Mouse (Mus musculus) ES-Bruce4 (cell line): ENCODE measurements around the gene Cisd3.
A peak's percentile ranks its signal among the peaks of the same experiment; 100 is the strongest.

Source experiments
- CTCF ChIP-seq: IDR thresholded peaks from one replicate; pipeline ENCODE4 v1.8.1; 2011; ENCODE audit warnings: low read depth, low read length
- EP300 ChIP-seq: IDR thresholded peaks from 2 replicates; pipeline ENCODE4 v1.6.1; 2011; ENCODE audit warnings: low read depth, low read length; ENCODE audit not compliant: insufficient read depth
- POLR2A ChIP-seq: IDR thresholded peaks from one replicate; pipeline ENCODE4 v1.8.1; 2011; ENCODE audit warnings: low read length; ENCODE audit not compliant: insufficient read depth

DNA sequence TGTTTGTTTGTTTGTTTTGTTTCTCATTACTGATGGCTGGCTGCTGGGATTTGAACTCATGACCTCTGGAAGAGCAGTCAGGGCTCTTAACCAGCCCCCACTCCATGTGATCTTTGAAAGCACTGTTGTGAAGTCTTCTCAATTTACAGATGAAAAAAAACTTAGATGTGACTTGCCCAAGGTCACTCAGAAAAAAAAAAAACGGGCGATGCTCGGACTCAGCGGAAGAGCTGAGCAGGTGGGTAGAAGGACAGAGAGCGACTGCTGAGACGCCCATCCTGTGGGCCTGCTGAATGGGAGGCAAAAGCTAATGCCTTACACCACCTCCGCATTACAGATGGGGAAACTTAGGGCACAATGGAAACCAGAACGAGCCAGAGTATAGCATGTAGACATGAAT is 11.0 kb downstream of the Cisd3 start:
- no peak for TF ChIP-seq CTCF
- TF ChIP-seq EP300, result peak; percentile 77
- TF ChIP-seq POLR2A, result no peak
